8 mouse cellular contexts compared by ENCODE assay signal in the genomic region with DNA sequence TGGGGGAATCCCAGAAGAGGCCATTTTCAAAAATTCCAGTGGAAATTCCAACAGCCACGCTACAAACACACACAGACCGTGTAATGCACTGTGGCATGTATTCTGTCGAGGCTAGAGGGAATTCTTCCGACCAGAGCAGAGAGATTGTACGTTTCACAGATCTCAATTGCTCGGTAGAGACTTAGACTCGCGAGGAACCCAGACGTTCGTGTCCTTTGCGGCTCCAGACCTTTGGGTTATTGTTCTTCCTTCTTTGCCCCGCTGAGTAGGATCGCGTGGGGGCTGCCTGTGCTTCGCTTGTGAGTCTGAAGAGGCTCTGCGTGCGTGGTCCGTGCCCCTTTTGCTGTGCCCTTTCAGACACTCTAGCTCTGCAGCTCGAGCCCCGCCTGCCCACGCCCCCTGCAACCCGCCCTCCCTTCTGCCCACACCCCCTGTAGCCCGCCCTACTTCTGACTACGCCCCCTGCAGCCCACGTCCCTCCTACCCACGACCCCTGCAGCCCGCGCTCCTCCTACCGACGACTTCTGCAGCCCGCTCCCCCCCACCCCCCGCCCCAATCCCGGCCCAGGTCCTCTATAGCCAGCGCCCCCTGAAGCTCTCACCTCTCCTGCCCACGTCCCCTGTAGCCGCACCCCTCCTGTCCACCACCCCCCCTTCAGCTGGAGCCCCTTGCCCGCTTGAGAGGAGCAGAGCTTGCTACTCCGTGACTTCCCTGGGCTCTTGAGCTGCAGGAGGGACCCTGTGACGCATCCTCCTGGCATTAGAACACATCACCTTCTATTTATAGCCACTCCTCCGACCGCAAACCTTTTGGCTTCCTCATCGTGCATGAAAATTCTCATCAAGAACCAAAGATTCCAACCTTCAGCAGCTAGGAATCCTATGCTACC. TPM values are rescaled to one million over a fixed set of nuclear protein-coding genes. Genes with fewer than 3 reads are reported as not detected.
DNase-seq lines count a peak whose midpoint lies in the region; ATAC-seq and TF ChIP-seq lines count a peak whose summit lies in the region.

No protein-coding gene starts in this region.

- WGBS in cerebellum, adult 2 months: 2% methylated on average over 41 of the region's 42 CpGs
- WGBS in hindbrain, embryonic 12.5 days: 1% methylated on average over 36 of the region's 42 CpGs
- 1% methylated on average over 36 of the region's 42 CpGs for WGBS in macrophage (ENCODE audit: missing documents)

- no peaks in the 10 kb centered on the region for H3K36me3 ChIP-seq in hindbrain, embryonic 12.5 days
- H3K36me3 ChIP-seq in macrophage (ENCODE audit: inconsistent target): no peaks in the 10 kb centered on the region

- H3K4me3 ChIP-seq in cerebellum, adult 2 months (replicated peaks; ENCODE audit: insufficient read depth, low read depth, low read length): peak overlapping the region; percentile 83
- H3K4me3 ChIP-seq in hindbrain, embryonic 12.5 days: peak overlapping the region; percentile 53
- peak overlapping the region; percentile 70 for H3K4me3 ChIP-seq in macrophage (ENCODE audit: inconsistent target)

- H3K4me2 ChIP-seq in hindbrain, embryonic 12.5 days (replicated peaks): peak overlapping the region; percentile 87

- peak; percentile 79 for DNase-seq in R1 (ENCODE audit: low read depth, low spot score)
- DNase-seq in cerebellum, adult 2 months: peak; percentile 78 to 88
- peak; percentile 33 to 60 for DNase-seq in frontal cortex, adult 2 months (ENCODE audit: extremely low spot score in 1 of 2, low spot score in 1 of 2)
- DNase-seq in left cerebral cortex, adult 11 months (ENCODE audit: low spot score): peak; percentile 49
- peak; percentile 60 for DNase-seq in right cerebral cortex, adult 18-20 months

- H3K27ac ChIP-seq in cerebellum, adult 2 months (ENCODE audit: insufficient read depth, low read length): peak overlapping the region; percentile 75
- peak overlapping the region; percentile 32; the same call in 1 of the 2 replicates for H3K27ac ChIP-seq in hindbrain, embryonic 12.5 days
- peak overlapping the region; percentile 91 for H3K27ac ChIP-seq in macrophage

- no peak for TF ChIP-seq CTCF in cerebellum, adult 2 months (IDR thresholded peaks at IDR 0.05; ENCODE audit: borderline replicate concordance, insufficient read depth, low read depth, low read length)

- peak overlapping the region; percentile 72 for H3K9ac ChIP-seq in hindbrain, embryonic 12.5 days

- no peaks in the 10 kb centered on the region for H3K9me3 ChIP-seq in hindbrain, embryonic 12.5 days (replicated peaks)

- ATAC-seq in hindbrain, embryonic 12.5 days (ENCODE audit: low FRiP score): peak; percentile 87
- ATAC-seq in erythroid progenitor cell, adult 5-6 weeks (replicated peaks; ENCODE audit: low FRiP score, poor library complexity, severe bottlenecking): no peak

- no peaks in the 10 kb centered on the region for H3K27me3 ChIP-seq in cerebellum, adult 2 months (ENCODE audit: control insufficient read depth, insufficient read depth, low read length)
- no peaks in the 10 kb centered on the region; the same call in 1 of the 2 replicates for H3K27me3 ChIP-seq in hindbrain, embryonic 12.5 days

- H3K79me2 ChIP-seq in macrophage (ENCODE audit: inconsistent target): no peaks in the 10 kb centered on the region; the same call in 1 of the 2 replicates

- peak; percentile 81 for TF ChIP-seq POLR2A in cerebellum, adult 2 months (IDR thresholded peaks at IDR 0.05; ENCODE audit: borderline replicate concordance, insufficient read depth, low read length)

- peaks cover 3% of the 10 kb centered on the region for H3K4me1 ChIP-seq in cerebellum, adult 2 months (ENCODE audit: control insufficient read depth, insufficient read depth, low read length)
- peaks cover 6% of the 10 kb centered on the region; the same call in 1 of the 2 replicates for H3K4me1 ChIP-seq in hindbrain, embryonic 12.5 days

RNA-seq across cellular contexts. Expression of a gene that starts 10.8 kb away (rescaled TPM):
- polyA plus RNA-seq in cerebellum, adult 2 months (2012; rRNA removed): 15.5 and 15.9 TPM in 2 replicates
- polyA plus RNA-seq in frontal cortex, adult 2 months (2012; rRNA removed): 17.6 and 19.5 TPM in 2 replicates
- polyA plus RNA-seq in hindbrain, embryonic 12.5 days (2016; fragmentation: Nextera tagmentation; extraction: Ambion mirVana): 36.0 and 36.9 TPM in 2 replicates
- total RNA-seq in macrophage (2018; cell fraction: chromatin; rRNA removed): 10 to 100 TPM in 25 of 26 experiments, 1 to 10 TPM in 1; 7.5 to 76.4 (median 22.3) TPM
- 10 to 100 TPM; 15.7 to 64.9 (median 23.4) TPM for total RNA-seq in macrophage (2018; cell fraction: cytosol; rRNA removed)
- total RNA-seq in macrophage (2018; cell fraction: nucleus; rRNA removed): 100 to 1,000 TPM in 2 of 26 experiments, 10 to 100 TPM in 24; 18.0 to 116 (median 34.5) TPM
- polyA plus RNA-seq in macrophage (2018): 9.7 to 19.7 TPM (median 12.9 TPM) in 3 replicates
- 46.1 and 61.6 TPM in 2 replicates for total RNA-seq in erythroid progenitor cell, adult 5-6 weeks (2015; ENCODE audit: low replicate concordance)
- 53.1 and 54.3 TPM in 2 replicates for total RNA-seq in erythroid progenitor cell, adult 5-6 weeks (2017; ENCODE audit: low replicate concordance)

Comparison
In these comparisons a context has a peak if more than half of its experiments do, and no peak if none do; other contexts are left out.
1. H3K27ac ChIP-seq: peak in every context shown above with its lines; median percentile 91 in macrophage; 75 in cerebellum, adult 2 months; 32 in hindbrain, embryonic 12.5 days.